Mouse (Mus musculus): Measurements from ENCODE around the gene Dcst1.
A peak's percentile ranks its signal among the peaks of the same experiment; 100 is the strongest.

Dcst1 gene

DNA sequence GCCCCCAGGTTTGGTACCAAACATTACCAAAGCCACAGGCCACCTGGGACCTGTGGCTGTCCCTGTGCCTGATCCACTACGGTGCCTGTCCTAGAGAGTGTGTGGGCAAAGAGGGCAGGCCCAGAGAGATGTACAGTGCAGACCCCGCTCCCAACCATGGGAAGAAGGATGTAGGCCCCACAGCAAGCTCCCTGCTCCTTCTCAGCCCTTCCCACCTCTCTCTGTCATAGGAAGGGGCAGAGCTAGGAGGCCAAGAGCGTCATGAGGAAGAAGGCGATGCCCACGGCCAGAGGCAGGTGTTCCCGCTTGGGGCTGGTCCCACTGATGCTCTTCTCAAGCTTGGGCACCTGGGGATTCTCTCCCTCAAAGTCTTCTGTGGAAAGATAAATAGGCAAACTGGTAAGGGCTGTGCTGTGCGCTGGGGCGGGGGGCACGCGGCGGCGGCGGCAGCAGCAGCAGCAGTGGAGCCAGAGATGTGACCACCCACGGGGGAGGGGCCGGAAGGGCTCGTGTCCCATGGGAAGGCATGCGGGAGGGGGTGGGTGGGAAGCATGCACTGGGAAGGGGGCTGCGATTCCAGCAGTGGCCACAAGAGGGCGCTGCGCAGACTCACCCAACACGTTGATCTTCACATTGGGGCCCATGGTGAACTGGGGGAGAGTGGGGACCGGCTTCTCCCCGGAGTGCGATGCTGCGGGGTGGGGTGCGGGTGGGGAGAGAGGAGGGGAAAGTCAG is 49.7 kb downstream of the Dcst1 start:
- DNase-seq (ENCODE audit: low read depth, low spot score): peak; percentile 76

DNA sequence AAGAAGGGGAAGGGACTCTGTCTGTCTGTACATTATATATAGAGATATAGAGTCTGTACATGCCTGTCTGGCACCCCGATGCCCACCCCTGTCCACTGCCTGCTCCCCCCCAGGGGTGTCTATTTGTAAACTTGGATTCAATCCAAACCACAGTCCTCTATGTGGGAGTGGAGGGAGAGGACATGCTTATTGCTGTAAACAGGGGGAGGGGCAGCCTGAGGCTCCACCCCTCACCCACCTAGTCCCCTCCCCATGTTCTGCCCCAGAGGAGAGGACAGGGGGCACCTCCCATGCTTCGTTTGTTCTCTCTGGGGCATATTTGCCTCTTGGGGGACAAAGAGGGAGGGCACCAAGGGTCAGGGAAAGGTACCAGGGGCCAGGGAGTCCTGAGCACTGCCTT is 50.3 kb downstream of the Dcst1 start:
- no peak for DNase-seq (ENCODE audit: low read depth, low spot score)

DNA sequence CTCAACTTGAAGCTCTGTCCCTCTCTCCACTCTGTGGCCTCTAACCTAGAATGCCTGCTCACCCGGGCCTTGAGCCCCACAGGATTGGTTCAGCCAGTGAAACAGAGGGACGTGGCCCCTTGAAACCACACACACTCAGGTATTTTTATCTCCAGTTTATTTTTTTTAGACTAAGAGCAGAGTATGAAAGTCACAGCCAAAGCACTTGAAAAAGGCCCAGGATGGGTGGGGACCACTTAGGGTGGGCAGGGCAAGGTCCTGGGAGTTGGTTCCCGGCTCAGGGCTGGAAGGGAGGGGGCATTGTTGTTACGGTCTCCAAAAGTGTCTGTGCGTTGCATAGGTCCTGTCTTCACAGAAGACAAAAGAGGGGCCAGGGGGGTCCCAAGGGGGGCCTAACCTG is 50.7 kb downstream of the Dcst1 start:
- no peak for DNase-seq (ENCODE audit: low read depth, low spot score)

DNA sequence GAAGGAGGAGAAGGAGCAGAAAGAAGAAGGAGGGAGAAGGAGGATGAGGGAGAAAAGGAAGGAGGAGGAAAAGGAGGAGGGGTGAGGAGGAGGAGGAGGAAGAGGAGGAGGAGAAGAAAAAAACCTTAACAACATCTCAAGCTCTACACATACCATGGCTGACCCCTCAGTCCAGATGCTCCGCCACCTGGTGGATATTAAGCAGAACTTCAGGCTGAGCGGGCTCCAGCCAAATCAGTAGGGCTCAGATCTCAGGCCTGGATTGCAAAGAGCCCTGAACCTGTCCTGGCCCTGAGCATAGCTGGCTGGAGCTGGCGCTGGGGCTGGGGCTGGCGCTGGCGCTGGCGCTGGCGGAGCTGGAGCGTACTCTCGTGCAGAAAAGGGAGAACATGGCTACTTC is 57.0 kb downstream of the Dcst1 start:
- DNase-seq (ENCODE audit: low read depth, low spot score): peak; percentile 91

DNA sequence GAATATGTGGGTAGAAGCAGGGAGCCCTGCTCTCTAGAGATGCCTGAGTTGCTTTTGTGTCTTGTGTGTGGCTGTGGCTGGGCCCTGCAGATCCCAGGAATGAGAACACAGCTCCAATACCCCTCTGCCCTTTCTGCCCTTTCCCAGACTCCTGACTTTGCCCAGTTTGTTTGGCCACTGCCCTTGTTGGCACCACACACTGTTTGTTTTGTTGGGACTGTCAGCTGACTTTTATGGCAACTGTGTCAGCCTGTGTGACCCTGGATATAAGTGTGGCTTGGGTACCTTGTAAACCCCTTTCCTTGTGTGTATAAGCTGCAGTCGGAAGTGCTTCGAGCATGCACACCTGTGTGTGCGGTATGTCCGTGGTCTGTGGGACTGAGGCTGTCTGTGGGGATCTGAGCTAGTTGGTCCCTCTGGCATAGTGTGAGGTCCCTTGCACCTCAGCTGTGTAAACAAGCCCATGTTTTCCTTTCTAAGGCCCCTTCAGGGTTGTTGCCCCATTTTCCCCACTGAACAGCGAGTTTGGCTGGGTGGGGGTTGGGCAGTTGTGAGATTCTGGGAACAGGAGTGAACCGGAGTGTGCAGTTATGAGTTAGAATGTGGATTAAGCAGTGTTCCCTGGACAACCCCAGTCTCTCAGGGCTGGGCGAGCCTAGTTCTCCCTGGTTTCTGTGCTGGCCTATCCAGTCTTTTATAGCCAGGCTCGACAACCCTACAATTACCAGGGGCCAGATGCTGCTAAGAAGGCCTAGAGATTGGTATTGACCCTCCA is 59.3 kb downstream of the Dcst1 start:
- no peak for DNase-seq (ENCODE audit: low read depth, low spot score)

DNA sequence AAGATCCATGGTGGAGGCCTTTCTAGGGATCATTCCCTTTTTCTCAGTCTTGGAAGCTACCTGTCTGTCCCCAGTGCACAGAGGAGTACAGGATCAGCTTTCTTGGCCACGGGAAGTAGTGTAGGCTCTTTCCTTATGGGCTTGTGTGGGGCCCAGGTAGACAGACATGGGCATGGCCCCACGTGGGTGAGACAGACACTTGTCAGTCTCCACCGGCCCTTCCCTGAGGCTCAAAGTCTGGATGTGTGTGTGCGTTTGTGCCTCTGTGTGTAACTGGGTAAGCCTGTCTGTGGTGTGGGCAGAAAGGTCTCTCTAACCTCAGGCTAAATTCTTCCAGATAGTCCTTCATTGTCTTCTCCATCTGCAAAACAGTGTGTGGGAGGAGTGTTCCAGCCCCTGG is 59.9 kb downstream of the Dcst1 start:
- no peak for DNase-seq (ENCODE audit: low read depth, low spot score)

DNA sequence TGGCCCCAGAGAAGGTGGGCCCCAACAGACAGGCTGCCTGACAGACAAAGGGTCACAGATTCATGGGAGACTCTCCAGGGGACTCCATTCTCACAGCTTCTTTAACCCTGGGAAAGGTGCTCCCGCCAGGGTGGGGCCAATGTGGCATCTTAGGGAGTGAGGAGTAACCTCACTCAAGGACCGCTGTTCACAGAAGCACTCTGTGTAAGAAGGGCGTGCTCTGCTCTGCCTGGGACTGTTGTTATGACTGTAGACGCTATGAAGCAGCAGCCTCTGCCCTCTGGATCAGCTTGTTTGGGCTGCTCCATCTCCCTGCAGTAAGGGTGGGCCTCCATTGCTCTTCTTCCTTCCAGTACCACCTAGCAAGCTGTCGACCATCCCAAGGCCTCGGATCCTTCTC is 60.6 kb downstream of the Dcst1 start:
- DNase-seq (ENCODE audit: low read depth, low spot score): no peak

DNA sequence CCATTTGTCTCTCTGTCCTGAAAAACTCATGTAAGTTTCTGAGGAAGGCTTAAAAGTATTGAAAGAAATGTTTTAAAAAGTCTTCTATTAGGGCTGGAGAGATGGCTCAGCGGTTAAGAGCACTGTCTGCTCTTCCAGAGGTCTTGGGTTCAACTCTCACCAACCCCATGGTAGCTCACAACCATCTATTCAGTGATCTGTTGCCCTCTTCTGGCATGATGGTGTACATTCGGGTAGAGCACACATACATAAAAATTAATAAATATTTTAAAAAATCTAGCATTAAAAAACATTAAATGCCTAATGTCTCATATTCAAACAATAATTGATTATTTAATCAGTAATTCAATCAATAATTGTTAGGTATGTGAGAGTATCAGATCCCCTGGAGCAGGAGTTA is 64.5 kb downstream of the Dcst1 start:
- peak; percentile 58 for DNase-seq (ENCODE audit: low read depth, low spot score)

Data from 3T3-L1 (cell line).